Mouse (Mus musculus): ENCODE data around the gene Cachd1. TPM values are rescaled to one million over a fixed set of nuclear protein-coding genes. Genes with fewer than 3 reads are reported as not detected.

Cachd1 gene
- polyA plus RNA-seq, 1 experiment from 2014 or later = 25.2 TPM

DNA sequence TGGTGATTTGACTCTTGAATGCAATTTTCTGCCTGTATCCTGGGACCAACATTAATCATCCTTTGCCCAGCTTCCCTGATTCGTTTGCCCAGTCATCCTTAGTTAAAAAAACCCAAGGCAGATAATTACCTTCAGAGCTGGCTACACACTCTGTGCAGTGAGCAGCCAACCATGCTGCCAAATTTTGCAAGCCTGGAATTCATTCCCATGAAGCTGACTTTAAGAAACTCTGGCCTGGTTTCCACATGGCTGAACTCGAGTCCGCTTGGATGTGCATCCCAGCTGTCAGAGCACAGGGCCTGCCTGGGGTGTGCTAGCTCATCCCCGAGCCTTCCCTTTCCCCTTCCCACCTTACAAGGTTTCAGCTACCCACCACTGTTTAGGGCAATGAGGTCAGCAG is 214.5 kb downstream of the Cachd1 start:
- Histone ChIP-seq H3K4me2 (ENCODE audit: low read depth, low read length) (no peak overlapping the region), H3K9ac (ENCODE audit: low read depth, low read length) (no peak overlapping the region), H3K4me3 (ENCODE audit: low read depth, low read length) (no peak overlapping the region), H3K27me3 (replicated peaks; ENCODE audit: control insufficient read depth, insufficient read depth, low read length) (no peaks in the 10 kb centered on the region), H3K4me1 (ENCODE audit: control insufficient read depth, insufficient read depth, low read length) (no peaks in the 10 kb centered on the region), H3K36me3 (ENCODE audit: control insufficient read depth, insufficient read depth, low read length) (peaks cover 86% of the 10 kb centered on the region), H3K27ac (replicated peaks; ENCODE audit: low read depth, low read length) (0 out of 2 replicates have a peak overlapping the region, but pooled peaks have one; percentile 13), H3K9me3 (ENCODE audit: control insufficient read depth, low read length) (no peaks in the 10 kb centered on the region)
- ATAC-seq (ENCODE audit: low read depth) (peak; percentile 50; the same call in 1 of the 2 replicates), DNase-seq (ENCODE audit: low spot score) (peak; percentile 87)
- 47% methylated on average over 4 of the region's 4 CpGs for WGBS

DNA sequence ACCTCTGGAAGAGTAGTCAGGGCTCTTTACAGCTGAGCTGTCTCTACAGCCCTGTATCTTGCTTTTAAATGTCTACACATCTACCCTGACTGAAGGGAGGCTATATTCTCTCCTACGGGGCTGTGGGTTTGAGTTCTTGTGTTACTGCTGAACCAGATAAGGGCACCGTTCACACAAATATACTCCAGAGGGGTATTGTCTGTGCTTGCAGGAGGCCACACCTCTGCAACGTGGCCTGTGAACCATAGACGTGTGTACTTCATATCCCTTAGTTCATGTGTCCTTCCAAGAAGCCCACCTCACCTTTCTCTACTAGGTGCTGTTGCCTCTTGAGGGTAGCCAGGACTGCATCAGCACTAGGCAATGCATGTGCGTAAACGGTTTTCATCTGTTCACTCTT is 215.6 kb downstream of the Cachd1 start:
- DNase-seq (ENCODE audit: low spot score) (no peak), ATAC-seq (ENCODE audit: low read depth) (no peak)
- Histone ChIP-seq H3K4me1 (ENCODE audit: control insufficient read depth, insufficient read depth, low read length) (no peaks in the 10 kb centered on the region), H3K9ac (ENCODE audit: low read depth, low read length) (no peak overlapping the region), H3K27me3 (replicated peaks; ENCODE audit: control insufficient read depth, insufficient read depth, low read length) (no peaks in the 10 kb centered on the region), H3K4me2 (ENCODE audit: low read depth, low read length) (no peak overlapping the region), H3K27ac (replicated peaks; ENCODE audit: low read depth, low read length) (no peak overlapping the region), H3K4me3 (ENCODE audit: low read depth, low read length) (no peak overlapping the region), H3K36me3 (ENCODE audit: control insufficient read depth, insufficient read depth, low read length) (peaks cover 88% of the 10 kb centered on the region), H3K9me3 (ENCODE audit: control insufficient read depth, low read length) (no peaks in the 10 kb centered on the region)
- 91% methylated on average over 6 of the region's 6 CpGs for WGBS

DNA sequence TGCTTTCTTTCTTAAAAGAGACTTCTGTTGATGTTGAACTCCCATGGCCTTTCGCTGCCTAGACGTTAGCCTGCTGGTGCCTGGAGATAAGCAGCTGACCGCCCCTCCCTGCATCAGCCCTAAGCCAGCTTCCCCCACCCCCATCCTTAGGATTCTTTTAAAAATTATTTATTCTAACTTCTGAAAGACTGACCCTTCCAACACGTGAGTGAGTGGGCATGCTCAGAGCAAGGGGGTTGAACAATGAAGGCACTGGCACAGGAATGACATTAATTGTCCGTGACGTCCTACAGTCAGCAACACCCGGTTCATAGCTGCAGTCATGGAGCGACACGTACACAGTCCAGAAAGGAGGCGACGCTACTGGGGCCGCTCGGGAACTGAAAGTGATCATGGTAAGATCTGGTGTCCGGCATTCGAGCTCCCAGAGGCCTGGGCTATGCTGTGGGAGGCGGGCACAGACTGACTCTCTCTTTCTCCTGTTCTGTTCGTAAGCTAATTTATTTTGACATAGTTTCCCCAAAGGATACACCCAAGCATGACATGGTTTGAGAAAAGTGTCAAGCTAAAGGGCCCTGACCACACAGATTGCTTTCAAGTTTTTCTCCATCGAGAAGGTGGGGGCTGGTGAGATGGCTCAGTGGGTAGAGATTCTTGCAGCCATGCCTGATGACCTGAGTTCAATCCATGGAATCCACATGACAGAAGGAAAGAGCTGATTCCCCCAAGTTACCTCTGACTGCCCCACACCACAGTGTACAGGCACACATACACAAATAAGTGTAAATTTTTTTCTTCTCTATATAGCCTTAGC is 218.2 kb downstream of the Cachd1 start:
- no peak overlapping the region for H3K9ac ChIP-seq (ENCODE audit: low read depth, low read length)
- 66% methylated on average over 18 of the region's 18 CpGs for WGBS
- no peak overlapping the region for H3K4me3 ChIP-seq (ENCODE audit: low read depth, low read length)
- H3K4me1 ChIP-seq (ENCODE audit: control insufficient read depth, insufficient read depth, low read length) = no peaks in the 10 kb centered on the region
- H3K27ac ChIP-seq (replicated peaks; ENCODE audit: low read depth, low read length) = no peak overlapping the region
- no peaks in the 10 kb centered on the region for H3K27me3 ChIP-seq (replicated peaks; ENCODE audit: control insufficient read depth, insufficient read depth, low read length)
- DNase-seq (ENCODE audit: low spot score) = peak; percentile 40
- peak; percentile 57; the same call in 1 of the 2 replicates for ATAC-seq (ENCODE audit: low read depth)
- H3K4me2 ChIP-seq (ENCODE audit: low read depth, low read length) = no peak overlapping the region
- H3K36me3 ChIP-seq (ENCODE audit: control insufficient read depth, insufficient read depth, low read length) = peaks cover 79% of the 10 kb centered on the region
- no peaks in the 10 kb centered on the region for H3K9me3 ChIP-seq (ENCODE audit: control insufficient read depth, low read length)

DNA sequence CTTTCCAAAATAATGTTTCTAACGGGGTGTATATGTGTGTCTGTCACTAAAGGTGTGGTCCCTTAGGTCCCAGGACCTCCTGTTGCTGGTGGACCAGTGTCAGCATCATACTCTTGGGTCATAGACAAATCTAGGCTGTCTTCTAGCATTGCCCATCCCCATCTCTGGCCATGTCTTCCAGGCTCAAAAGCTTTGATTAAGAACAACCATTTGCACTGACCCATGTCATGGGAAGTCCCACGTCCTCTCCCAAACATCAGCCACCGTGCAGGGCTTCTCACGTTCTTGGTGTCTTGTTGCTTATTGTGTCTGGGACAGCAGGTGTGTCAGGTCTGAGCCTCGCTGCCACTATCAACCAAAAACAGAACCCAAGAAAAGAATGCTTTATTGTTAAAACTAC is 219.1 kb downstream of the Cachd1 start:
- Histone ChIP-seq H3K4me3 (ENCODE audit: low read depth, low read length) (no peak overlapping the region), H3K4me2 (ENCODE audit: low read depth, low read length) (no peak overlapping the region), H3K36me3 (ENCODE audit: control insufficient read depth, insufficient read depth, low read length) (peaks cover 76% of the 10 kb centered on the region), H3K27me3 (replicated peaks; ENCODE audit: control insufficient read depth, insufficient read depth, low read length) (no peaks in the 10 kb centered on the region), H3K9ac (ENCODE audit: low read depth, low read length) (no peak overlapping the region), H3K4me1 (ENCODE audit: control insufficient read depth, insufficient read depth, low read length) (no peaks in the 10 kb centered on the region), H3K9me3 (ENCODE audit: control insufficient read depth, low read length) (no peaks in the 10 kb centered on the region), H3K27ac (replicated peaks; ENCODE audit: low read depth, low read length) (no peak overlapping the region)
- ATAC-seq (ENCODE audit: low read depth) = no peak
- DNase-seq (ENCODE audit: low spot score) = no peak
- WGBS = 79% methylated on average over 5 of the region's 5 CpGs

DNA sequence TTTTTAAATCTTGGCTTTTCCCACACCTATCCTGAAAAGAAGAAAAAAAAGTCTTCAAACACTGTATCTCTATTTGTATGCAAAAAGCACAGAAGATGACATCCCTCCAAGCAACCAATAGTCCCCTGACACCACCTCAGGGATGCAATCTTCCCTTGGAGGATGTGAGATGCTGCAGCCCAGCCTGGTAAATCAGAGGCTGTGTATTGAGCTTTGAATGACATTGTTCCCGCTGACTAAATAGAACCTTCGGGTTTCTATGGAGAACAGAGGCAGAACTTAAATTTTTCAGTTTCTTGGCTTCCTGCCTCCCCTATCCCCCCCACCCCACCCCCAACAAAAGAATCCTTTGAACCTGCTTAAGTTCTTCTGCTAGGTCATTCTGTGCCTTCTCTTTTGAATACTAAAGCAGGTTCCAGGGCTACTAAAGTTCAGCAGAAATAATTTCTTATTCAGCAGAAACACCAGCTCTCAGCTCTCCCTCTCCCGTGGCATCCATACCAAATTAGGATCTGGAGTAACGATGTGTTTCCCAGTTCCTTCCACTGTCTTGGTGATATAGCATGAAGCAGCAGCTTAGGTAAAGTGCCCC is 219.7 kb downstream of the Cachd1 start:
- 77% methylated on average over 4 of the region's 4 CpGs for WGBS
- no peak overlapping the region for H3K27ac ChIP-seq (replicated peaks; ENCODE audit: low read depth, low read length)
- ATAC-seq (ENCODE audit: low read depth) (no peak), DNase-seq (ENCODE audit: low spot score) (no peak)
- H3K27me3 ChIP-seq (replicated peaks; ENCODE audit: control insufficient read depth, insufficient read depth, low read length) = no peaks in the 10 kb centered on the region
- peaks cover 79% of the 10 kb centered on the region for H3K36me3 ChIP-seq (ENCODE audit: control insufficient read depth, insufficient read depth, low read length)
- no peaks in the 10 kb centered on the region for H3K9me3 ChIP-seq (ENCODE audit: control insufficient read depth, low read length)
- no peak overlapping the region for H3K4me3 ChIP-seq (ENCODE audit: low read depth, low read length)
- H3K4me1 ChIP-seq (ENCODE audit: control insufficient read depth, insufficient read depth, low read length) = no peaks in the 10 kb centered on the region
- H3K4me2 ChIP-seq (ENCODE audit: low read depth, low read length) = no peak overlapping the region
- no peak overlapping the region for H3K9ac ChIP-seq (ENCODE audit: low read depth, low read length)

DNA sequence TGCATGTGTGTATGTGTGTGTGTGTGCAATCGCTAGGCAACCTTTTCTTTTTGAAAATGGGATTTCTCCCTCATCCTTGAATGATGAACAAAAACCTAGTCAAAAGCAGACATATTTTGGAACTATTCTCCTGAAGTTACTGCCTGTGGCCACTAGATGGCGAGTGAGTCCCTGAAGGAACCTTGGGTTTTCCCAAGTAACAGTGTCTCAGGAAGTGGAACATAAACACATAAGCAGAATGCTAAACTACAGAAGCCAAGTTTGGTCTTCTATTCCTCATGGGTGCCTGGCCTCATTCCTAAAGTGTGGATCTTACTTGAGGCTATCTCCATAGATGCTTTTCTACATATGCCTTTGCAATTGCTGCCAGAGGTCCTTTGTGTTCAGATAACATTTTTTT is 221.7 kb downstream of the Cachd1 start:
- DNase-seq (ENCODE audit: low spot score) (peak; percentile 84), ATAC-seq (ENCODE audit: low read depth) (0 out of 2 replicates have a peak, but pooled peaks have one; percentile 13)
- H3K9me3 ChIP-seq (ENCODE audit: control insufficient read depth, low read length) = no peaks in the 10 kb centered on the region
- no peak overlapping the region for H3K27ac ChIP-seq (replicated peaks; ENCODE audit: low read depth, low read length)
- WGBS = 15% methylated on average over 2 of the region's 2 CpGs
- no peaks in the 10 kb centered on the region for H3K27me3 ChIP-seq (replicated peaks; ENCODE audit: control insufficient read depth, insufficient read depth, low read length)
- no peak overlapping the region for H3K4me3 ChIP-seq (ENCODE audit: low read depth, low read length)
- no peak overlapping the region for H3K9ac ChIP-seq (ENCODE audit: low read depth, low read length)
- H3K4me2 ChIP-seq (ENCODE audit: low read depth, low read length) = no peak overlapping the region
- H3K36me3 ChIP-seq (ENCODE audit: control insufficient read depth, insufficient read depth, low read length) = peaks cover 78% of the 10 kb centered on the region
- H3K4me1 ChIP-seq (ENCODE audit: control insufficient read depth, insufficient read depth, low read length) = no peaks in the 10 kb centered on the region

DNA sequence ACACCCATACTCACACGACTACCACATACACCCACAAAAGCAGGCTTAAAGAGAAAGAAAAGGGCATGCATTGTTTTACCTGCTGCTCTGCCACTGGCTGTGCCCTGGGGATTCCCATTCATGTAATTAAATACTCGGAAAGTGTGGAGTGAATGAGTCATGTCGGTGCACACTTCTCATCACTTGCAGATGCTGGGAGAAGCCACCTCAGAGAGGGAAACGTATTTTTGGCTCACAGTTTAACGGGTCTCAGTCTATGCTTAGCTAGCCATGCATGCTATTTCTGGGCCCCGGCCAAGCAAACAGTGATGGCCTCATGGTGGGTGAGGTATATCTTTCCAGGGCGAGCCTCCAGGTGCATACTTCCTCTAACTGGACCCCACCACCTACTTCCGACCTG is 222.4 kb downstream of the Cachd1 start:
- ATAC-seq (ENCODE audit: low read depth) (no peak), DNase-seq (ENCODE audit: low spot score) (no peak)
- Histone ChIP-seq H3K27me3 (replicated peaks; ENCODE audit: control insufficient read depth, insufficient read depth, low read length) (no peaks in the 10 kb centered on the region), H3K9me3 (ENCODE audit: control insufficient read depth, low read length) (no peaks in the 10 kb centered on the region), H3K36me3 (ENCODE audit: control insufficient read depth, insufficient read depth, low read length) (peaks cover 78% of the 10 kb centered on the region), H3K9ac (ENCODE audit: low read depth, low read length) (no peak overlapping the region), H3K4me3 (ENCODE audit: low read depth, low read length) (no peak overlapping the region), H3K27ac (replicated peaks; ENCODE audit: low read depth, low read length) (no peak overlapping the region), H3K4me2 (ENCODE audit: low read depth, low read length) (no peak overlapping the region), H3K4me1 (ENCODE audit: control insufficient read depth, insufficient read depth, low read length) (no peaks in the 10 kb centered on the region)
- WGBS = 65% methylated on average over 8 of the region's 8 CpGs

DNA sequence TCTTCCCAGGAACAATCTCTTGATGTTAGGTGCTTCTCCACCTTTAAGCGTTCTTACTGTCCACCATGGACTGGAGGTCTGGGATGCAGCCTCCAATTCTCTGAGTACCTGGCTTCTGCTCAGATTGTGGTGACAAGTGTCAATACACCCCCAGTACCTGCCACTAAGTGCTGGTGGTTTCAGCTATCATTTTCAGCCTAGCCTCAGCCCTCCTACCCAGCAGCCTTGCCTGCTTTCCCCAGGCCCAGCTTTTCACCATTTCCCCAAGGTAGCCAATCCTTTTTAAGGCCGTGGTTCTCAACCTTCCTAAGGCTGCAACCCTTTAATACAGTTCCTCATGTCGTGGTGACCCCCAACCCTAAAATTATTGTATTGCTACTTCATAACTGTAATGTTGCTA is 224.1 kb downstream of the Cachd1 start:
- H3K4me3 ChIP-seq (ENCODE audit: low read depth, low read length) = no peak overlapping the region
- H3K27me3 ChIP-seq (replicated peaks; ENCODE audit: control insufficient read depth, insufficient read depth, low read length) = no peaks in the 10 kb centered on the region
- DNase-seq (ENCODE audit: low spot score) = no peak
- H3K36me3 ChIP-seq (ENCODE audit: control insufficient read depth, insufficient read depth, low read length) = peaks cover 74% of the 10 kb centered on the region
- 94% methylated on average over 3 of the region's 3 CpGs for WGBS
- no peaks in the 10 kb centered on the region for H3K9me3 ChIP-seq (ENCODE audit: control insufficient read depth, low read length)
- H3K27ac ChIP-seq (replicated peaks; ENCODE audit: low read depth, low read length) = no peak overlapping the region
- ATAC-seq (ENCODE audit: low read depth) = no peak
- no peak overlapping the region for H3K4me2 ChIP-seq (ENCODE audit: low read depth, low read length)
- no peaks in the 10 kb centered on the region for H3K4me1 ChIP-seq (ENCODE audit: control insufficient read depth, insufficient read depth, low read length)
- H3K9ac ChIP-seq (ENCODE audit: low read depth, low read length) = no peak overlapping the region

DNA sequence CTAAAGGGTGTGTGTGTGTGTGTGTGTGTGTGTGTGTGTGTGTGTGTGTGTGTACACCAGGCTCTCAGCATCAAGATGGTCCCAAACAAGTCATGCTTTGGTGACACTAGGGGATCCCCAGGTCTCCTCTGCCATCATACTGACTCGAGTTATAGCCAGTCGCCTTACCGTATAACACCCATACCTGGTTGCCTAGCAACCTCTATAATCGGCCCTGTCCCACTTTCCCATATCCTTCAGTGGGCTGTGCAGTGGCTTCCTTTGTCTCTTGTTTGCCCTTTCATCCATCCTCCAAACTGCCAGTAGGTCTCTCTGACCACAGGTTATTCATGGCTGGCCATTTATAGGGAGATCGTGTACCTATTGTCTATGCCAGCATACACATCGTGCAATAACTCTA is 224.6 kb downstream of the Cachd1 start:
- H3K27me3 ChIP-seq (replicated peaks; ENCODE audit: control insufficient read depth, insufficient read depth, low read length) = no peaks in the 10 kb centered on the region
- peaks cover 73% of the 10 kb centered on the region for H3K36me3 ChIP-seq (ENCODE audit: control insufficient read depth, insufficient read depth, low read length)
- WGBS = 91% methylated on average over 6 of the region's 6 CpGs
- H3K4me2 ChIP-seq (ENCODE audit: low read depth, low read length) = no peak overlapping the region
- DNase-seq (ENCODE audit: low spot score) = no peak
- no peaks in the 10 kb centered on the region for H3K9me3 ChIP-seq (ENCODE audit: control insufficient read depth, low read length)
- H3K4me1 ChIP-seq (ENCODE audit: control insufficient read depth, insufficient read depth, low read length) = no peaks in the 10 kb centered on the region
- no peak overlapping the region for H3K4me3 ChIP-seq (ENCODE audit: low read depth, low read length)
- no peak overlapping the region for H3K9ac ChIP-seq (ENCODE audit: low read depth, low read length)
- H3K27ac ChIP-seq (replicated peaks; ENCODE audit: low read depth, low read length) = no peak overlapping the region
- no peak for ATAC-seq (ENCODE audit: low read depth)
